Mouse (Mus musculus) cerebellum, postnatal 10 days (tissue): ENCODE measurements at regions not wholly inside any gene's neighbourhood (a gene's known extent, or its start where the extent isn't known, plus 50 kb on each side); places are given as distances from the start of the nearest gene placed in this dataset.

Experiments
- DNase-seq, 2 experiments: peaks; one replicate each; pipeline ENCODE4 v3.0.0; 2021; ENCODE audit warnings: mixed read lengths in 2 of 2

DNA sequence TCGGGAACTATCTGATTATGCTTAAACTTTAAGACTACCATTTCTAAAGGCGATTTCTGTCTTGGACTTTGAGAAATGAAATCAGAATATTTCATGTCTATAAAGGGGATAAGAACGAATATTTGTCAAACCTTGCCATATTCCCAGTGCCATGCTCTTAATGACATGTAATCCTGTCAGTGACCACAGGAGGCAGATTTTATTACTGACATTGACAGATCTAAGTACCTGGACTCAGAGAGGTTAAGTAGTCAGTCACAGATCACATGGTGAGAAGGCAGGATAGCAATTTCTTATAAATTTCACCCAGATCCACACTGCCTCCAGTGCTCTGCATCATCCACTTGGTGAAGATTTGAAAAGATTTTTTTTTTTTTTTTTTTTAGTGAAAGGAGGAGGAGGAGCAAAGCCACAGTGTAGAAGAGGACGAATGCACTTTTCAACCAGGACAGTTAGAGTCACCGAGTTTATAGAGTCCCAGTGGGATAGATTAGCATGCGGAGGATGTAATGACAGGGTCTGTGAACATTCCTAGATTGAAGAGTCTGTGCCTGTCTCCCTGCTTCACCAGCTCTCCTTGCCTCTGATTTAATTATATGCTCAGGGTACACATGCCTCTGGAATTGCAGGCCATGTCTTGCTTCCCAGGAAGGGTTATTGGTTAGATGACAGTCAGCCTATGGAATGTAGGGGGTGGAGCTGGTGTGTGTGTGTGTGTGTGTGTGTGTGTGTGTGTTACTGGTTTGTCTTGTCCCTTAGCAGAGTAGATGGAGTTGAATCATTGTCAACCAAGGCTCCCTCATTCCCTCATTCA is 1379.7 kb downstream of the Gsdmc2 start:
- DNase-seq = peak in 1 of 2 experiments; percentile 23

DNA sequence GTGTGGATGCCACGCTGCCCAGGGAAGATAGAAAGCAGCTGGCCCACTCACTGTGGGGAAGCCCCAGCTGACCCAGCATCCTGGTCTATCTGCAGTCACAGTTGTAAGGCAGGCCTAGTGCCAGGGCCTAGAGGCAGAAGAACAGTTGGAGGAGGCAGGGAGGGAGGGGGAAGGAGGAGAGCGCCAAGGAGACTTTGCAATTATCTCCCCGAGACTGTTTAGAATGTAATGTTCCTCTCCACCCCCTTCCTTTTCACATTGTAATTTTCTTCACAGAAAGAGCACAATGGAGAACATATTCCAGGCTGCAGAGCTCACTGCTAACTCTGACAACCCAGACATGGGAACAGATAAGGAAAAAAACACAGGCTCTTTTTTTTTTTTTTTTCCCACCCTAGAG is 1382.3 kb downstream of the Gsdmc2 start:
- peak; percentile 88 to 93 for DNase-seq

DNA sequence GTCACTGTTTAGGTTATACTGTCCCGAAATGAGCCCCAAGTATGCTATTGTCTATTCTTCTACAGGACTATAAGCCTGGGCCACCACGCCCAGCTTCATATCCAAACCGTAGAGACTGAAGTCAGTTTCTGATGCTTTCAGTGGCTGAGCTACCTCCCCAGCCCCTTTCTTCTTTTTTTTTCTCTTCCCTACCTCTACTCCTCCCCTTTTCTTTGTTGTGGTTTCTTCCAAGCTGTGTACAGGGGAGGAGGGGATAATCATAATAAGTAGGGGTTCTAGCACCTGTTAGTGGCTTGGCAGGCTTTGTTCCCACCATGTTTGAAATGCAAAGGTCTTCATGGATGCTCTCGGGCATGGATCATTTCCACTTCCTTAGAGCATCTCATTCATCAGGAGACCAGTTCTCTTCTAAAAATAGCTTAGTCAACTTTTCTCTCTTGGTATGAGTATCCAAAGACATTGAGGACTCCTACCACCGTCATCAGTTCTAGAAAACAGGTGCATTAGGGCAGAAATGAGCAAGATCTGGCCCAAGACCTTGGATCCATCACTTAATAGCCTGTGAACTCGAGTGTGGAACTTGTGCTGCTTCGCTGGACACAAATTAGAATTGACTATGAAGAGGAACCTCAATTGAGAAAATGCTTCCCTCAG is 1383.5 kb downstream of the Gsdmc2 start:
- no peak for DNase-seq

DNA sequence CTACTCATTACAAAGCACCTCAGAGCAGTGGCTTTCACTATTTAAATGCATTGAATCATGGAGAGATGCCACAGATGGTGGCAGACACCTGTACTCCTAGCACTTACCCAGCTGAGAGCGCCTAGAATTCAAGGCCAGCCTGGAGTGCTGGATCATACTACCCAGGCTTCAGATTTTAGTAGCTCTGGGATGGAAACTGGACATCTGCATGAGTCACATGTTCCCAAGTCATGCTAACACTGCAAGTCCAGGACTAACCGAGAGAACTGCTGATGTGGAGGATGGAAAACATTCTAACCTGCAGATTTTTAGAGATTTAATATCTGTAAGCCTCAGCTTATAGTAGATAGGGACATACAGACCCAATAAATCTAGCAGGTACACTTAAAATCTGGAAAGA is 1384.3 kb downstream of the Gsdmc2 start:
- DNase-seq = no peak

DNA sequence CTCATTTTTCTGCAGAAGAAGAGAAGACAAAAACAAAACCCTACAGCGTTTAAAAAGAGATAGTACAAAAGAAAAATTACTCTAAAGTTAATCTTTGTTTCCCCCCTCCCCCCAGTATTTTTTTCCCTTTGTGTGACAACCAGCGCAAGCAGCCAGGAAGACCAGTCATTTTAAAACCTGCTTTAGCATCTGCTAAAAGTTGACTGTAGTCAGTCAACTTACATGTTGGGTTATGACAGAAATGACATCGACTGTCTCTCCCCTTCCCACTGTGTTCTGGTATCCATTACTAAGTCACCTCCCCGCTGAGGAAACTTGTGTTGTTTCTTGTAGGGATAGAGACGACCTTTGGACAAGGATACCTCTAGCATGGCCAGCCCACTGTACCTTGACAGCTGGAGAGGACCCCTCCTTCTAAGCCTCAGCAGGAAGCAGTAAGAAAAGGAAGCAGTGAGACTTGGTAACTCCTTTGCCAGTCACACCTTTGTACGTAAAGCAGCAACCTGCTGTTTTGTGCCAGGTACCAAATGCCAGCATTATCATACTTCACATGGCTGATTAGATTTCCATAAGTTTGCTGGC is 1384.9 kb downstream of the Gsdmc2 start:
- no peak for DNase-seq

DNA sequence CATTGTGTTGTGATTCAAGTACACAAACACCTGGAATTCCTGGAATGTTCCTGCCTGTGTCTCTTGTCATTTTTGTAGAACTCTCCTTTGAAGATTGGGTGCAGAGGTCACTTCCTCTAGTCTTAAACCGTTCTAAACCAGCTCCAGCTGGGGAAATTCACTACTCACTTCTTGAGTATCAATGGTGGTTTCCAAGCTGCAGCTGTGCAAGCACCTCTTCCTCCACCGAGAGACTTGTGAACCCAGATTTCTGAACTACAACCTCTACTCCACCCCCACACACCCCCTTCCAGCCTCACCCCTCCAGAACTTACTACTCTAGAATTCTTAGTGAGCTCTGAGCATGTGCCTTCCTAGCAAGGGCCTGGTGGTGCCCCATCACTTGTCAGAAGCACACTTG is 1387.0 kb downstream of the Gsdmc2 start:
- no peak for DNase-seq

DNA sequence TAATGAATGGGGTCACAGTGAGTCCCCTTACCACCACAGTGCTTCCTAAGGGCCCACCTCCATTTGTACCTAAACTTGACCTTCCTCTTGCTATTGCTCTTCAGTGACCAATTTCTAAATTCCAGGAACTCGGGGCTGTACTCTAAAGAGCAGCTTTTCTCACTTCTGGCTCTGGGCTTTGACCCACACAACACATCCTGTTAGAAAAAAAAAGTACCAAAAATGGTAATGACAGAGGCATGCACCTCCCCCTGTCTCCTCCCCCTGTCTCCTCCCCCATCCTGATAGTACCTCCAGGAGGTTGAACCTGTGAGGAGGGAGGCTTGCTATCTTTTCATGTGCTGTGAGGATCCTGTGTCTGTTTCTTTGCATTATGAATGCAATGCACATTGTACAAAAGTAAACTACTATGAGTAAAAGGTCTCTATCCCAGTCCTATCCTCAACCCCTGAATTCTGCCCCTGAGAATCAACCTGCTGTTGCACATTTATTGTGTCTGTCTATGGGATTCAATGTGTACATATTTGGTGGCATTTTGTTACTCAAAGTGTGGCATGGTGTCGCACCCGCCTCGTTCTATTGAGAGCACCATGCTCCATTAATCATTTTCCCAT is 1387.8 kb downstream of the Gsdmc2 start:
- no peak for DNase-seq

DNA sequence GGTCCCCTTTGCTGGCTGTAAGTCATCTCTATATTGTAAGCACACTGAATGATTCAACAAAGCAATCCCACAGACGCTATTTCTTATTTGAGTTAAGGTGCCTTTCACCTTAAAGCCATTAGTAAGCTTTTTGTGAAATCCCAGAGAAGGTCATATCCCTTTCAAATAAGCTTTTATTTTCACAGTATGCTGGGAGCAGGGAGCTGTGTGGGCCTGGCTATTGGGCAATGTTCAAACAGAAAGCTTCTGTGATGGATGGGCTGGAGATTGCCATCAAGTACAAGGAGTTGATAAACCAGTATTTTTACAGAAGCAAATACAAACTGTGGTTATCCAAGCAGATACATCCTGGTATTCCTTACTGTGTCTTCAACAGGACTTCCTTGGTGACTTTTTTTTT is 1389.0 kb downstream of the Gsdmc2 start:
- no peak for DNase-seq

DNA sequence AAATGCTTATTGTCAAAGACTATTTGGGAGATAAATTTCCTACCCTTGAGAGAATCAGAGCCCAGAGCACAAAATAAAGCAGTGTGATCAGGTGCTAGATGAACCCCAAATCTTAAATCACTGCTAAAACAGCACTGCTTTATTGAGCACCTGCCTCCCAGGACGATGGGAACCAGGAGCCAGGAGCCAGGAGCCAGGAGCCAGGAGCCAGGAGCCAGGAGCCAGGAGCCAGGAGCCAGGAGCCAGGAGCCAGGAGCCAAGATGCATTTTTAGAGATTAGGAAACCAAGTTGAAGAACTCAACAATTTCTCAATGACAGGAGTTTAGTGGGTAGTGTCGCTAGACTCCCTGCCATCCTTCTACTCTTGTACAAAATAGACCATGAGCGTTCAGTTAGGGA is 1396.9 kb downstream of the Gsdmc2 start:
- peak; percentile 21 to 50 for DNase-seq

DNA sequence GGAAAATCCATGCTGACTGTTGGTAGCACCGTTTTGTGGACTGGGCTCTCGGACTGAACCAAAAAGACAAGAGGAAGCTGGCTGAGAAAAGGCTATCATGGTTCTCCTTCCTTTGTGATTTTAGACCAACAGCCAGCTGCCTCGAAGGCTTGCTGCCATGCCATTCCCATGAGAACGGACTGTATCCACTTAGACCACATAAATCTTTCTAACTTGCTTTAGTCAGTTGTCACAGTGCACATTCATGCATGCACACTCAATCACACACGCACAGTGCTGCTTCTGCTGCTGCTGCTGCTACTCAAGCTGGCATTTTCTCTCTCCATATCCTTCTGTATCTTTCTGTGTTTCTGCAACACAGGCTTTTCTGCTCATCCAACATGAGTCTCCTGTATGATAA is 1405.8 kb downstream of the Gsdmc2 start:
- peak; percentile 38 to 51 for DNase-seq

DNA sequence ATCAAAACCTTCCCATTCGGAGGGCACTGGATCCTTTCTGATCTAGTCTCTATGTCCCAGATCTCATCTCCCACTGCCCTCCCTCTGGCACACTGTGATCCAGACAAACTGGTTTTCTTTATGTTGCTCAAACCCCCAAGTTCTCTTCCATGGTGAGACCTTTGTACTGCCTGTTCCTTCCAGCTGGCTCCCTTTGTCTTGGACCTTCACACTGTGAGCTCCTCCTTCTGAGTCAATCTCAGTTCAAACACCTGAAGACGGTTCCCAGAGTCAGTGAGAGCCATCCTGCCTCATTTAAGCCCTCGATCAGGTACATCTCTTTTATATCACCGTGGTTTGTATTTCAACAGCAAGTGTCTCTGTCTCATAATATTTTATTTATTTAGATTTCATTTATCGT is 1408.3 kb downstream of the Gsdmc2 start:
- no peak for DNase-seq

DNA sequence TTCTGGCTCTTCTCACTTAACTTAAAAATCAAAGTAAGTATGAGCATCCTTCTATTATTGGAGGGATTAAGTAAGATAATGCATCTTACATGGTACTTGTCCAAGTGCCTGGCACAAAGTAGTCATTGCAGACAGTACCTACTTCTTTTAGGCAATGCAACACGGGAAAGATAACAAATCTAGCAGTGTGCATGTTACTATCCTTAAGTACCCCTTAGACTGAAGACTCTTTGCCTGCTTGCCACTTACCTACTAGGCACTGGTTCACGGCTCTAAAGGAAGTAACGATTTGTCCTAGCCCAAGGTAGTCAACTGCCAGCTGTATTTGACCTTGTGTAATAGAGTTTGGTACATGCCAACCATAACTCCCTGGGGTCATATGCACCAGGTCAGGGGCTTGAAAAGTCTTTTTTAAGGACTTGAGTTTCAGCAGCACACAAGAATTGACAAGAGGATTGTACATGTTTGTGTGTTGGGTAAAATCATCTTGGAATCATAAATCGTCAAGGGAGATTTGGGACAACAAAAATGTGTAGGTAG is 1409.8 kb downstream of the Gsdmc2 start:
- no peak for DNase-seq

DNA sequence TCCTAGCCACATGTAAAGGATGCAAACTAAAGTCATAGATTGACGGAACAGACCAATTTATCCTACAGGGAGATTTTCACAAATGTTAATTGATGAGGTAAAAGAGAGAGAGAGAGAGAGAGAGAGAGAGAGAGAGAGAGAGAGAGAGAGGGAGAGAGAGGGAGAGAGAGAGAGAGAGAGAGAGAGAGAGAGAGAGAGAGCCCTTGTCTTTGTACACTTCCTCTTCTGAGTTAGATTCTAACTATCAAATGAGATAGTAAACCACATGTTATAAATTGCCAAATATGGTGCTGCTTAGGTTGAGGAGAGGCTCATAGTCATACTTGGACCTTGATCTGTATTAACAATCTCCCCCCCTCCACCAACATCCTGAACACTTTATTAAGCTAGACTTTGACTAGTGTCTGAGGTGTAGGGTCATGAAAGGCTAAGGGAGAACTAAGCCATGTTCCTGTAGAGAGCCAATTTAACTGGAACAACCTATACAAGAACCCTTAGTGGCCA is 1412.2 kb downstream of the Gsdmc2 start:
- DNase-seq = no peak

DNA sequence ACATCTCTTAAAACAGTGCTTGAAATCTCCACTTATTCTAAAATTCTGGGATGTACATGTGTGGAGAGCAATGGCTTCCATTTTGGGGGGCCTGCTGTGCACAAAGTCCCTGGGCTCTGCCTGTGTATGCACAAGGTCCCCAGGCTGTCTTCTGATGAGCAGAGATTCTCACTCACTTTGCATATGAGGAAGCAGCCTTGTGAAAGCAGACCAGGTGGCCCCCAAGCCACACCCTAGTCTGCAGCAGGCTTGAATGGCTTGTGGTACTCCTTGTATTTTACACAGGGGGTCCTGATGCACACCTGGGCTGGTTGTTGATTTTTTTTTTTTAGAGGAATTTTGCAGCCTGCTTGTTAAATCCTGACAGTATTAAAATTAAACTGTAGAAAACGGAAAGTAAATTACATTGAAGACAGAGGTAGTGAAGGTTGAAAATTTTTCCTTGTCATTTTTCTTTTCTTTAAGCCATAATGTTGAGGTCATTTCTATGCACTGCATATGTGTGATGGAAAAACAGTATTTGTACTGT is 1413.8 kb downstream of the Gsdmc2 start:
- no peak for DNase-seq

DNA sequence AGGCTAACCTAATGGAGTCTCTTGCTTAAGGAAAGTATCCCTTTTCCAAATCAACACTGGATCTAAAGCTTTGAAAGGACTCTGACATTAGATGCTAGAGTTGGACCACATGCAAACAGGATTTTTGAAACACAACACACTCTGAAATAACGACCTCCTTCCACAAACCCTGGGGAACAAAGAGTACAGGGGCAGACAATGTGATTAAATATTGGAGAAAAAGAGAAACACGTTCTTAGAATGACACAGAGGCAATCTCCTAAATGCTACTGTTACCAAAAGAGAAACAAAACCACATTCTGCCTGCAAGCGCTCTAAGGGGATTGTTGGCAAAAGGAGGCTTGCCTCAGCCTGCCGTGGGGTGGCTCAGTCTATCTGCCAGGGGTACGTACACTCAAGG is 1422.0 kb downstream of the Gsdmc2 start:
- DNase-seq = no peak

DNA sequence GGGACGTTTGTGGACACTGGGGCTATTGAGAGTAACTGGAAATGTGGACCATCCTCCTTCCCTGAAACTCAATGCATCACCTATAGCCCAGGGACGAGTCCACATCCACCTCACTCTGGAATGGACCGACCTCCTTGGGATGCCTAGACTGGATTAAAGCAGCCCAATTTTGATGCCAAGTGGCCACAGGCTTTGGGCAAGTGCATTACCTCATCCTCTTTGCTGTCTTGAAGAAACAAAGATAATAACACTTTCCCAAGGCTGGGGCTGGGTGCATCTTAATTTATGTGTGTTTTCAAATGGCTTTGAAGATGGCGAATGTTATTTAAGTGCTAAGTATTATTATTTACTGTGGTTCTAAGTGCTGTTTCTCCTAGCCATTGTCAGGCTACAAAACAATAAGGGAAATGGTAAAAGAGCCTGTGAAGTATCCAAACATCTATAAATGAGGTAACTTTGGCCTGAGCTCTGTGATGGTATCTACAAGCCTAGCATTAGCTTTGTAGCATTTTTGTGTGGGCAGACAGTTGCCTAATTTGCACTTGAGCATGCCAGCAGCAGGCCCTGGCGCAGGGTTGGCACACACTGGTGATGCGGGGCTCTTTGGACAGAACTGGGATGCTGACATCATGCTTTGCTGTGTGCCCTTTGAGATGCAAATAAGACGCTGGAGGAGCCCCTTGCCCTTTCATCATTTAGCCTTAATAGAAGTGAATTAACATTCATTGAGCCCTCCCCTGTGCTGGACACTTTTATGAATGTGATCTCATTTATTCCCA is 1423.7 kb downstream of the Gsdmc2 start:
- peak; percentile 13 to 20 for DNase-seq

DNA sequence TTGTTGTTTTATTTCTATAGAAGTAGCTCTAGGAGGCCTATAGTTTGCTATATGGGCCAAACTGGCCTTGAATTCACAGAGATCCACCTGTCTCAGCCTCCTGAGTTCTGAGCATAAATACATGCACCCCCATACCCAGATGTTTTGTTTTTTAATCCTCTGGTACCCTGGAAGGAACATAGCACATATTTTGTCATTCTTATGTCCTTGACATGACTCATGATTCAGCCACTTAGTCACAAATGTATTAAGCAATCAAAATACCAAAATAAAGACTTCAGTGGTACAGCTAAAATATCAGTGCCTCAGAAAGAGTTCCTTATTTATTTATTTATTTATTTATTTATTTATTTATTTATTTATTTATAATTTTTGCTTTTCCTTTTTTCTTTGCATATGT is 1428.3 kb downstream of the Gsdmc2 start:
- DNase-seq = no peak

DNA sequence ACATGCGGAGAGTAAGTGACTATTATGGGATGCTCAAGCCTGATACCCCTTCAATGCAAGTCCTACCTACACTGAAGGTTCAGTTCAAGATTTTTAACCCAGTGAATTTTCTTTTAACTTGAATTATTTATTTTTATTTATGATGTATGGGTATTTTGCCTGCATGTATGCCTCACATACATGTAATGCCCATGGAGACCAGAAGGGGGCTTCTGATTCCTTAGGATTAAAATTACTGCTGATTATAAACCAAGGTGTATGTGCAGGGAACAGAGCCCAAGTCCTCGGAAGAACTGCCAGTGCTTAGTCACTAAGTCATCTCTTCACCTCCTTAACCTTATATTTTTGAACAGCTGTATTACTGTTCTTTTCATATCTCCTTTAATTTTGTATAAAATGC is 1431.3 kb downstream of the Gsdmc2 start:
- DNase-seq = no peak

DNA sequence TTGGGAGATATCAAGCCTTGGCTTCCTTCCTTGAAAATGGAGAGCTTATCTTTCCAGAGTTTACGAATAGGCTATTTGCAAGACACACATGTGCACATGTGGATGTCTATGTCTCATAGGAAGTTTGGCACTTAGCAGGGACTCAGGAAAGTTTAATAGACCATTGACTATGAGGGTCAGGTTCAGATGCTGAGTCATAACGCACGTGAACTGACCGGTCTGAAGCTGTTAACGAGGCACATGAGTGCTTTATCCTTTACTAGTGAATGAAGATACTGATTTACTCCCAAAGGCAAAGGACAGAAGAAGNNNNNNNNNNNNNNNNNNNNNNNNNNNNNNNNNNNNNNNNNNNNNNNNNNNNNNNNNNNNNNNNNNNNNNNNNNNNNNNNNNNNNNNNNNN is 1442.8 kb downstream of the Gsdmc2 start:
- DNase-seq = no peak

DNA sequence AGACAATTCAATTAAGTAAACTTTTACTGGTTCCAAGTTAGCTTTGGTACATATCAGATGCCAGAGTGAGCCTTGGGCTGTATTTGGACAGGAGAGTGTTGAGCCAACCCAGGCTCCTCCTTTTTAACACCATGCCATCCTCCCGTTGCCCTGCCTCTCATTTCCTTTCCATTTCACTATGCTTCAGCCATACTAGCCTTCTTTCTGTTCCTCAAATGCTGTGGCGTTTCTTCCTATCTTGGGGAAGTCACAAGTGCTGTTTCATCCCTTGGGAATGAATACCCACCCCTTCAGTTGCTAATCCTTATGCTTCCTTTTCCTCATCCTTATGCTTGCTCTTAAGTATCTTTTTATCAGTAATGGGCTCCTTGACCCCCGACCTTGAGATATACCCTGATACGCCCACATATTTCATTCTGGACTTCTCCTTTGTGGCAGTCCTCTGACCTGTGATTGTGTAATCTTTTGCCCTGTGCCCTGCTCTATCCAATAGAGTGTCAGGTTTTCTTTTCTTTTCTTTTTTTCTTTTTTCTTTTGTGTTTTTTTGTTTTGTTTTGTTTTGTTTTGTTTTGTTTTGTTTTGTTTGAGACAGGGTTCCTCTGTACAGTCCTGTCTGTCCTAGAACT is 1443.9 kb downstream of the Gsdmc2 start:
- DNase-seq = no peak

DNA sequence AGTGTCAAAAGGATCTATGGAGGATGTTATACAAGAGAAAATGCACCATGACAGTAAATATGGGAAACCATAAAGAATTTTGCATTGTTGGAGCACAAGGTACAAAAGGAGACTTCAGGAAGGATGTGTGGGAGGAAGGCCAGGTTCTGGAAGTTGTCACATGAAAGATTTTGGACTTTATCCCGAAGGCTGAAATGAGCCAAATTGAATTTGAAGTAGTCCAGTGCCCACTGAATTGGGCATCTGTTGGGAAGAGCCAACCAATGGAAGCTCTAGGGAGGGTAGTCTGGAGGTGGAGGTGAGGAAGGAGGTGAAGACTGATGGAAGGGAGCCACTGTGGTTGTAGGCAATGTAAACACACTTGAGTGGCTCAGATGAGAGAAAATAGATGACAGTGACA is 1445.6 kb downstream of the Gsdmc2 start:
- peak in 1 of 2 experiments; percentile 4 for DNase-seq

DNA sequence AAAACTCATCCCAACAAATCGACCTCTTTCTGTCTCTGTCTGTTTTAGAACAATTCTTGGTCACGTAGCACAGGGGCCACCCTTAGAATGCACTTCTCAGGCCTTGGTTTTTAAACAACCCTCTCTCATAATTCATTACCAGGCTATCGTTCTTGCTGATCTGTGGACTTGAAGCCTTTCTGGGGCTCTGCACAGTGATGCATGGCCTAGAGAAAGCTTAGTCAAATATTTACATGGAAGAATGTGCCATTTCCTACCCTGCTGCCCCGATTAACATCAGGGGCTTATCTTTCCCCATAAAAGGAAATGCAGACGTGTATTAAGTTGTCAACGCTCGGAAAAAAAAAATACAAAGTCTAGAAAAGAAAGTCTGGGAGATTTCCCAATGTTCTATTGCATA is 1448.0 kb downstream of the Gsdmc2 start:
- DNase-seq = no peak
